Mouse (Mus musculus) erythroblast, embryonic 14.5 days (primary cell): ENCODE results near the gene Rnf167.

Source experiments
- GATA1 ChIP-seq: IDR thresholded peaks from 2 replicates; pipeline ENCODE4 v1.6.1; 2012; ENCODE audit warnings: low read length, inconsistent platforms, mixed read lengths
- TAL1 ChIP-seq: IDR thresholded peaks from 3 replicates; pipeline ENCODE4 v1.6.1; 2012; ENCODE audit warnings: low read length, inconsistent platforms, mixed read lengths

- no peak for TF ChIP-seq TAL1
- no peak for TF ChIP-seq GATA1
Observed at GRCm38 (mm10) chr11:70639976-70640375, 7.1 kb upstream of the Rnf167 start.
